In the genomic region with DNA sequence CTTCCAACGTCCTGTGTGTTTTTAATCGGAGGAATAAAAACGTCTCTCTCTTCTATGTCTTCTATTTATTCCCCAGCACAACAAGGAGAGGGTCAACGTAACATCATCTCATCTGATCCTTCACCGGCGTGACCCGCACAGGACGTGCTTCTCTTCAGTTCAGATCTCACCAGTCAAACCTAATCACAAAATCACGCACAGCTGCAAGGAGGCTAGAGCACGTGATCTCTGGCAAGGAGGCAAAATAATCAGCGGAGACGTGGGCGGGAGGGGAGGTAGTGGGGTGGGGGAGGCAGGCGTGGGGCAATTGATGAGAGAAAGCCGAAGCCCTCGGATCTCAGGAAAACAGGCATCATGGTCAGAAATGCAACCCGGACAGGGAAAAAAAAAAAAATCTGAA, we compare ENCODE assay signal across 10 mouse cellular contexts. TPM values are rescaled to one million over a fixed set of nuclear protein-coding genes. Genes with fewer than 3 reads are reported as not detected.
A peak's percentile ranks its signal among the peaks of the same experiment; 100 is the strongest.
DNase-seq lines count a peak whose midpoint lies in the region; ATAC-seq and TF ChIP-seq lines count a peak whose summit lies in the region.
"Had no signal": no experiment of that assay in that cellular context is flagged by ENCODE, and none has a peak within 500 bp of the region (broad histone marks: within the 10 kb centered on the region; RNA-seq: fewer than 3 reads in every experiment).

No protein-coding gene starts in this region.

- no peak overlapping the region for H3K4me3 ChIP-seq in intestine, embryonic 14.5 days (ENCODE audit: low read depth, low read length)
- no peak overlapping the region for H3K4me3 ChIP-seq in intestine, embryonic 16.5 days (ENCODE audit: low read length)
- H3K4me3 ChIP-seq in cortical plate, adult 2 months (ENCODE audit: insufficient read depth, low read length): peak overlapping the region; percentile 15
- no peak overlapping the region for H3K4me3 ChIP-seq in forebrain, embryonic 14.5 days (ENCODE audit: low read depth, low read length)
- H3K4me3 ChIP-seq in midbrain, embryonic 13.5 days (replicated peaks): no peak overlapping the region; the same call in 1 of the 2 replicates
- H3K4me3 ChIP-seq: megakaryocyte, embryonic 14.5 days had no signal

- H3K9ac ChIP-seq in intestine, embryonic 14.5 days (ENCODE audit: low read length): no peak overlapping the region
- H3K9ac ChIP-seq in intestine, embryonic 16.5 days (ENCODE audit: low read depth, low read length): no peak overlapping the region
- H3K9ac ChIP-seq in forebrain, embryonic 14.5 days (ENCODE audit: low read length): no peak overlapping the region
- H3K9ac ChIP-seq in midbrain, embryonic 13.5 days (replicated peaks): no peak overlapping the region

- peak overlapping the region; percentile 23; the same call in 1 of the 2 replicates for H3K4me2 ChIP-seq in intestine, embryonic 14.5 days (ENCODE audit: low read length)
- H3K4me2 ChIP-seq in intestine, embryonic 16.5 days (ENCODE audit: low read depth, low read length): no peak overlapping the region
- H3K4me2 ChIP-seq in forebrain, embryonic 14.5 days (ENCODE audit: low read length): peak overlapping the region; percentile 28
- peak overlapping the region; percentile 19; the same call in 1 of the 2 replicates for H3K4me2 ChIP-seq in midbrain, embryonic 13.5 days (replicated peaks)

- no peaks in the 10 kb centered on the region for H3K4me1 ChIP-seq in intestine, embryonic 14.5 days (replicated peaks; ENCODE audit: control insufficient read depth, insufficient read depth, low read length)
- no peaks in the 10 kb centered on the region for H3K4me1 ChIP-seq in intestine, embryonic 16.5 days (ENCODE audit: control insufficient read depth, insufficient read depth, low read length)
- H3K4me1 ChIP-seq in cortical plate, adult 2 months (ENCODE audit: control insufficient read depth, insufficient read depth, low read length): no peaks in the 10 kb centered on the region
- no peaks in the 10 kb centered on the region for H3K4me1 ChIP-seq in forebrain, embryonic 14.5 days (ENCODE audit: control insufficient read depth, insufficient read depth, low read length)
- no peaks in the 10 kb centered on the region for H3K4me1 ChIP-seq in midbrain, embryonic 13.5 days (replicated peaks)

- no peak for TF ChIP-seq CTCF in cortical plate, adult 2 months (IDR thresholded peaks at IDR 0.05; ENCODE audit: extremely low read depth, insufficient read depth, low read length)

- H3K9me3 ChIP-seq in intestine, embryonic 14.5 days (ENCODE audit: control insufficient read depth, low read length): no peaks in the 10 kb centered on the region
- H3K9me3 ChIP-seq in intestine, embryonic 16.5 days (ENCODE audit: control insufficient read depth, low read length): no peaks in the 10 kb centered on the region
- H3K9me3 ChIP-seq in forebrain, embryonic 14.5 days (replicated peaks; ENCODE audit: control insufficient read depth, low read length): no peaks in the 10 kb centered on the region
- H3K9me3 ChIP-seq in midbrain, embryonic 13.5 days: no peaks in the 10 kb centered on the region
- H3K9me3 ChIP-seq: megakaryocyte, embryonic 14.5 days had no signal

- no peak overlapping the region for H3K27ac ChIP-seq in intestine, embryonic 14.5 days (ENCODE audit: low read depth)
- H3K27ac ChIP-seq in intestine, embryonic 16.5 days (ENCODE audit: low read length): no peak overlapping the region
- no peak overlapping the region for H3K27ac ChIP-seq in cortical plate, adult 2 months (ENCODE audit: insufficient read depth, low read length)
- no peak overlapping the region for H3K27ac ChIP-seq in forebrain, embryonic 14.5 days (ENCODE audit: low read depth, low read length)
- H3K27ac ChIP-seq in midbrain, embryonic 13.5 days: no peak overlapping the region

- H3K27me3 ChIP-seq in intestine, embryonic 14.5 days (replicated peaks; ENCODE audit: control insufficient read depth, insufficient read depth, low read length): no peaks in the 10 kb centered on the region
- no peaks in the 10 kb centered on the region for H3K27me3 ChIP-seq in intestine, embryonic 16.5 days (replicated peaks; ENCODE audit: control insufficient read depth, insufficient read depth, low read length)
- H3K27me3 ChIP-seq in forebrain, embryonic 14.5 days (replicated peaks; ENCODE audit: control insufficient read depth, insufficient read depth, low read length): no peaks in the 10 kb centered on the region
- H3K27me3 ChIP-seq in midbrain, embryonic 13.5 days: no peaks in the 10 kb centered on the region
- H3K27me3 ChIP-seq: megakaryocyte, embryonic 14.5 days had no signal

- H3K36me3 ChIP-seq in intestine, embryonic 14.5 days (ENCODE audit: control insufficient read depth, insufficient read depth, low read length): no peaks in the 10 kb centered on the region
- no peaks in the 10 kb centered on the region for H3K36me3 ChIP-seq in intestine, embryonic 16.5 days (ENCODE audit: control insufficient read depth, insufficient read depth, low read length)
- H3K36me3 ChIP-seq in forebrain, embryonic 14.5 days (ENCODE audit: control insufficient read depth, insufficient read depth, low read length): no peaks in the 10 kb centered on the region
- H3K36me3 ChIP-seq in midbrain, embryonic 13.5 days: no peaks in the 10 kb centered on the region

- no peak for ATAC-seq in intestine, embryonic 14.5 days (replicated peaks; ENCODE audit: low FRiP score, low TSS enrichment, low read depth)
- no peak for ATAC-seq in intestine, embryonic 16.5 days
- peak; percentile 52; the same call in 1 of the 2 replicates for ATAC-seq in forebrain, embryonic 14.5 days
- ATAC-seq in midbrain, embryonic 13.5 days: no peak

- no peak for DNase-seq in intestine, embryonic 14.5 days (ENCODE audit: low spot score)
- peak; percentile 30 for DNase-seq in forebrain, embryonic 14.5 days (ENCODE audit: low spot score)
- no peak for DNase-seq in right cerebral cortex, postnatal 4 days
- no peak for DNase-seq in urinary bladder, adult 2 months (ENCODE audit: low spot score)
- no peak for DNase-seq in kidney, adult 18-20 months
- DNase-seq: right cerebral cortex, postnatal 14 days had no signal

- 46% methylated on average over 17 of the region's 17 CpGs for WGBS in intestine, embryonic 14.5 days
- WGBS in intestine, embryonic 16.5 days: 53% methylated on average over 17 of the region's 17 CpGs
- WGBS in forebrain, embryonic 14.5 days: 56% methylated on average over 17 of the region's 17 CpGs
- 47% methylated on average over 17 of the region's 17 CpGs for WGBS in midbrain, embryonic 13.5 days

- no peak for TF ChIP-seq POLR2A in cortical plate, adult 2 months (IDR thresholded peaks at IDR 0.05; ENCODE audit: extremely low read depth, insufficient read depth, low read length)

RNA-seq across cellular contexts. Expression of a gene that starts 14.4 kb away (rescaled TPM):
- 70.2 and 77.1 TPM in 2 replicates for polyA plus RNA-seq in intestine, embryonic 14.5 days (2014; fragmentation: Nextera tagmentation; extraction: Ambion mirVana)
- 49.6 and 50.9 TPM in 2 replicates for polyA plus RNA-seq in intestine, embryonic 16.5 days (2015; fragmentation: Nextera tagmentation; extraction: Ambion mirVana)
- polyA plus RNA-seq in cortical plate, adult 2 months (2012; rRNA removed): 166 and 168 TPM in 2 replicates
- 125 and 147 TPM in 2 replicates for polyA plus RNA-seq in forebrain, embryonic 14.5 days (2014; fragmentation: Nextera tagmentation; extraction: Ambion mirVana)
- 127 and 141 TPM in 2 replicates for polyA plus RNA-seq in midbrain, embryonic 13.5 days (2015; fragmentation: Nextera tagmentation; extraction: Ambion mirVana)
- polyA plus RNA-seq in urinary bladder, adult 2 months (2012; rRNA removed): 54.5 and 77.3 TPM in 2 replicates
